Mouse (Mus musculus): Measurements from ENCODE around the gene Plaa. TPM values are rescaled to one million over a fixed set of nuclear protein-coding genes. Genes with fewer than 3 reads are reported as not detected.

Plaa gene
- total and polyA plus RNA-seq, 3 experiments, result 61.0 to 136 (median 134) TPM

DNA sequence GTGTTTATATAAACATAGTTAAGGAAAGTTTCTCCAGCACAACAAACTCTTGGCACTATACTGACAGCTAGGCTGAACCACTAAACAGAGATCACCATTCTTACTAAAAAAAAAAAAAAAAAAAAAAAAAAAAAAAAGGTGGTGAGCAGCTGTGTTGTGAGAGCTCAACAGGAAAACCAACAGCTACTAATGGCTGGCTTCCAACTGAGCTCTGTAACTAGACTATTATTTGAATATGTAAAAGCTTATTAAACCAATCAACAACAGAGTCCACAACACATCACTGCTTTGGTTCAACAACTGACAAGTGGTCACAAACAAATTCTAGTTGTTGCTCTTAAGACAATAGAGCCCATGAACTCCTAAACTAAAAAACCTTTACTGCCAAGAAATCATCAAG lies 69.8 kb downstream of the Plaa start:
- dilution Hi-C loops (cut with MboI; ENCODE audit: extremely low pct_ligation_motif_present, extremely low pct_unique_long_range_greater_than_20kb, low sequenced_read_pairs), result no loop called here
- H3K4me2 ChIP-seq (ENCODE audit: insufficient read depth, low read depth, poor library complexity, severe bottlenecking), result no peak overlapping the region

DNA sequence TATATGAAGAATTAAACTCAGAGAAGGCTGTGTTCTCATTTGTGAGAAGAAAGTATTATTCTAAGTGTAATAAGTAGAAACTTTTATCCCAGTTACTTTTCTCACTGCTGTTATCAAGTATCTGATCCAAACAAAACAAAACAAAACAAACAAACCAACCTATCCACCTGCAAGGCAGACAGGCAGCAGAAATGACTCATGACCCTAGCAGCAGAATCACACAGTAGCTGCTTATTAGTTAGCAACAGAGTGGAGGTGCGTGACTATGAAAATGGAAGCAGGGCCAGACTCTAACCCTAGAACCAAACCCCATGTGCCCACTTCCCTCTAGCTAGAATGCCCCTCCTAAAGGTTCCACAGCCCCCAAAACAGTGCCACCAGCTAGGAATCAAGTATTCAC lies 73.6 kb downstream of the Plaa start:
- in situ Hi-C loops (cut with MboI; ENCODE audit: low pct_ligation_motif_present, low pct_unique_long_range_greater_than_20kb, low sequenced_read_pairs) (no loop called here), dilution Hi-C loops (cut with MboI; ENCODE audit: extremely low pct_ligation_motif_present, extremely low pct_unique_long_range_greater_than_20kb, low sequenced_read_pairs) (no loop called here)
- H3K4me1 ChIP-seq (ENCODE audit: control insufficient read depth in 1 of 2, insufficient read depth in 2 of 2), result no peaks in the 10 kb centered on the region

More for the DNA sequence above, 69.8 kb downstream of the Plaa start:
- Histone ChIP-seq H3K9me3 (replicated peaks; ENCODE audit: low read length) (no peaks in the 10 kb centered on the region), H3K36me3 (replicated peaks in 1 of 2; ENCODE audit: control insufficient read depth in 1 of 2, insufficient read depth in 1 of 2, low read length in 1 of 2) (peaks cover 3 to 33% of the 10 kb centered on the region in 2 experiments), H3K4me3 (replicated peaks in 1 of 3; ENCODE audit: low read depth in 2 of 3, low read length in 2 of 3, poor library complexity in 1 of 3) (no peak overlapping the region), H3K4me1 (ENCODE audit: control insufficient read depth in 1 of 2, insufficient read depth in 2 of 2) (no peaks in the 10 kb centered on the region), H3K27me3 (replicated peaks) (no peaks in the 10 kb centered on the region), H3K27ac (ENCODE audit: insufficient read depth, low read depth) (no peak overlapping the region), H3K79me2 (replicated peaks; ENCODE audit: control insufficient read depth, extremely low read depth, insufficient read depth, poor library complexity, severe bottlenecking) (no peaks in the 10 kb centered on the region), H3K9ac (ENCODE audit: insufficient read depth, low read depth) (no peak overlapping the region)
- in situ Hi-C loops (cut with MboI; ENCODE audit: low pct_ligation_motif_present, low pct_unique_long_range_greater_than_20kb, low sequenced_read_pairs), result no loop called here
- no peak for DNase-seq (ENCODE audit: extremely low read depth)
- no peak for TF ChIP-seq CTCF (conservative IDR thresholded peaks at IDR 0.05 in 1 of 2, IDR thresholded peaks at IDR 0.05 in 1 of 2; ENCODE audit: low read depth in 2 of 2, low read length in 2 of 2)
- TF ChIP-seq TBP (conservative IDR thresholded peaks at IDR 0.05; ENCODE audit: low read depth, low read length), result no peak
- TF ChIP-seq USF2 (conservative IDR thresholded peaks at IDR 0.05; ENCODE audit: low read depth, low read length), result no peak
- TF ChIP-seq MAZ (IDR thresholded peaks at IDR 0.05; ENCODE audit: low read depth, low read length), result no peak
- TF ChIP-seq ZKSCAN1 (IDR thresholded peaks at IDR 0.05; ENCODE audit: borderline replicate concordance, low read depth, low read length), result no peak
- TF ChIP-seq RCOR1 (conservative IDR thresholded peaks at IDR 0.05; ENCODE audit: low read depth, low read length), result no peak
- no peak for TF ChIP-seq E2F4 (IDR thresholded peaks at IDR 0.05; ENCODE audit: insufficient replicate concordance, low read depth, low read length)
- no peak for TF ChIP-seq USF1 (IDR thresholded peaks at IDR 0.05; ENCODE audit: low read depth, low read length)
- no peak for TF ChIP-seq ETS1 (conservative IDR thresholded peaks at IDR 0.05; ENCODE audit: low read depth, low read length)
- no peak for TF ChIP-seq SMC3 (IDR thresholded peaks at IDR 0.05; ENCODE audit: low read depth, low read length)

GRCm38 (mm10) chr4:94523321-94523720 lies 79.7 kb downstream of the Plaa start:
- H3K36me3 ChIP-seq (replicated peaks in 1 of 2; ENCODE audit: control insufficient read depth in 1 of 2, insufficient read depth in 1 of 2, low read length in 1 of 2), result peaks cover 0 to 5% of the 10 kb centered on the region in 2 experiments
- TF ChIP-seq ZNF384 (IDR thresholded peaks at IDR 0.05; ENCODE audit: low read depth, low read length) (peak; percentile 84), CTCF (conservative IDR thresholded peaks at IDR 0.05 in 1 of 2, IDR thresholded peaks at IDR 0.05 in 1 of 2; ENCODE audit: low read depth in 2 of 2, low read length in 2 of 2) (peak in 1 of 2 experiments; percentile 67; a peak in 2 of 4 replicates), SMC3 (IDR thresholded peaks at IDR 0.05; ENCODE audit: low read depth, low read length) (peak; percentile 31), RAD21 (IDR thresholded peaks at IDR 0.05; ENCODE audit: low read depth, low read length) (peak; percentile 75), RCOR1 (conservative IDR thresholded peaks at IDR 0.05; ENCODE audit: low read depth, low read length) (no peak)
- dilution Hi-C loops (cut with MboI; ENCODE audit: extremely low pct_ligation_motif_present, extremely low pct_unique_long_range_greater_than_20kb, low sequenced_read_pairs), result no loop called here
- no peaks in the 10 kb centered on the region for H3K4me1 ChIP-seq (ENCODE audit: control insufficient read depth in 1 of 2, insufficient read depth in 2 of 2)
- no peaks in the 10 kb centered on the region for H3K27me3 ChIP-seq (replicated peaks)
- H3K9ac ChIP-seq (ENCODE audit: insufficient read depth, low read depth), result no peak overlapping the region
- DNase-seq (ENCODE audit: extremely low read depth), result peak; percentile 13
- H3K4me3 ChIP-seq (replicated peaks in 1 of 3; ENCODE audit: low read depth in 2 of 3, low read length in 2 of 3, poor library complexity in 1 of 3), result no peak overlapping the region
- in situ Hi-C loops (cut with MboI; ENCODE audit: low pct_ligation_motif_present, low pct_unique_long_range_greater_than_20kb, low sequenced_read_pairs), result no loop called here
- no peak overlapping the region for H3K27ac ChIP-seq (ENCODE audit: insufficient read depth, low read depth)
- no peaks in the 10 kb centered on the region for H3K9me3 ChIP-seq (replicated peaks; ENCODE audit: low read length)
- no peaks in the 10 kb centered on the region for H3K79me2 ChIP-seq (replicated peaks; ENCODE audit: control insufficient read depth, extremely low read depth, insufficient read depth, poor library complexity, severe bottlenecking)
- H3K4me2 ChIP-seq (ENCODE audit: insufficient read depth, low read depth, poor library complexity, severe bottlenecking), result no peak overlapping the region

More for the DNA sequence above, 73.6 kb downstream of the Plaa start:
- Histone ChIP-seq H3K4me3 (replicated peaks in 1 of 3; ENCODE audit: low read depth in 2 of 3, low read length in 2 of 3, poor library complexity in 1 of 3) (no peak overlapping the region), H3K9ac (ENCODE audit: insufficient read depth, low read depth) (no peak overlapping the region), H3K79me2 (replicated peaks; ENCODE audit: control insufficient read depth, extremely low read depth, insufficient read depth, poor library complexity, severe bottlenecking) (no peaks in the 10 kb centered on the region), H3K4me2 (ENCODE audit: insufficient read depth, low read depth, poor library complexity, severe bottlenecking) (no peak overlapping the region), H3K36me3 (replicated peaks in 1 of 2; ENCODE audit: control insufficient read depth in 1 of 2, insufficient read depth in 1 of 2, low read length in 1 of 2) (peaks cover 3 to 15% of the 10 kb centered on the region in 2 experiments), H3K9me3 (replicated peaks; ENCODE audit: low read length) (no peaks in the 10 kb centered on the region), H3K27ac (ENCODE audit: insufficient read depth, low read depth) (no peak overlapping the region), H3K27me3 (replicated peaks) (no peaks in the 10 kb centered on the region)
- no peak for DNase-seq (ENCODE audit: extremely low read depth)
- TF ChIP-seq ELF1 (IDR thresholded peaks at IDR 0.05; ENCODE audit: low read depth, low read length) (no peak), UBTF (IDR thresholded peaks at IDR 0.05; ENCODE audit: low read depth, low read length) (no peak)
